Mouse (Mus musculus): ENCODE data around the gene Gpr68.

- no peak for TF ChIP-seq POLR2A (IDR thresholded peaks at IDR 0.05; ENCODE audit: insufficient read length, low read depth)
- no peak for TF ChIP-seq CEBPB (IDR thresholded peaks at IDR 0.05; ENCODE audit: insufficient read depth, poor library complexity, severe bottlenecking)
- TF ChIP-seq USF1 (IDR thresholded peaks at IDR 0.05; ENCODE audit: low read depth): no peak
- no peak for TF ChIP-seq MAX (IDR thresholded peaks at IDR 0.05; ENCODE audit: low read depth)
- TF ChIP-seq TCF12 (IDR thresholded peaks at IDR 0.05; ENCODE audit: insufficient read depth, poor library complexity, severe bottlenecking): no peak
- TF ChIP-seq E2F4 (IDR thresholded peaks at IDR 0.05; ENCODE audit: insufficient read depth): no peak
- no peak for TF ChIP-seq POLR2AphosphoS2 (IDR thresholded peaks at IDR 0.05; ENCODE audit: insufficient read length, low read depth)
- TF ChIP-seq MYOD1 (IDR thresholded peaks at IDR 0.05; ENCODE audit: control insufficient read depth in 1 of 3, insufficient read length in 2 of 3, low read depth in 2 of 3): no peak
- no peak for TF ChIP-seq MYOG (IDR thresholded peaks at IDR 0.05; ENCODE audit: control insufficient read depth in 1 of 3, insufficient read depth in 1 of 3, insufficient read length in 2 of 3, low read depth in 2 of 3)
- TF ChIP-seq REST (IDR thresholded peaks at IDR 0.05; ENCODE audit: insufficient read depth, insufficient read length): no peak
- TF ChIP-seq SRF (IDR thresholded peaks at IDR 0.05; ENCODE audit: control insufficient read depth, insufficient read length, low read depth): no peak
- no peak for TF ChIP-seq TCF3 (IDR thresholded peaks at IDR 0.05; ENCODE audit: insufficient read length, low read depth)
Measured at GRCm38 (mm10) chr12:100867097-100867496, 40.9 kb downstream of the Gpr68 start.
